Mouse (Mus musculus) frontal cortex, postnatal 25 days (tissue): Measurements from ENCODE around the gene Luc7l3.

Experiments
- DNase-seq, 2 experiments: peaks; one replicate each; pipeline ENCODE4 v3.0.0; 2022; ENCODE audit warnings: low spot score in 2 of 2

The Luc7l3 gene

GRCm38 (mm10) chr11:94261585-94262370 lies 60.0 kb downstream of the Luc7l3 start:
- no peak for DNase-seq

DNA sequence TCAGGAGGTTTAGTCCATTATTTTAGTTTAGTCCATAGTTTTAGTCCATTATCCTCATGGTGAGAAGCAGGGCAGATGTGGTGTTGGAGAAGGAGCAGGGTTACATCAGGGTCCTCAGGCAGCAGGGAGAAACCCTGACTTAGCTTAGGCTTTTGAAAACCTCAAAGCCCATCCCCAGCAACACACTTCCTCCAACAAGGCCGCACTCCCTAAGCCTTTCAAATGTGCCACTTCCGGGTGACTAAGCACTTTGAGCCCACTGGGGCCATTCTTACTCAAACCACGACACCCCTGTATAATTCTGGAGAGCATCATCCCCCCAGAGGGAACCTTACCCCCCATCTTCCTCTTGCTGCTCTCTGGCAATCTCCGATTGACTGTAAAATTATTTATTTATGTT lies 62.0 kb downstream of the Luc7l3 start:
- no peak for DNase-seq

- DNase-seq, result no peak
These were observed 63.8 kb downstream of the Luc7l3 start for GRCm38 (mm10) chr11:94257987-94258386.

GRCm38 (mm10) chr11:94255733-94256132 lies 66.1 kb downstream of the Luc7l3 start:
- no peak for DNase-seq

DNA sequence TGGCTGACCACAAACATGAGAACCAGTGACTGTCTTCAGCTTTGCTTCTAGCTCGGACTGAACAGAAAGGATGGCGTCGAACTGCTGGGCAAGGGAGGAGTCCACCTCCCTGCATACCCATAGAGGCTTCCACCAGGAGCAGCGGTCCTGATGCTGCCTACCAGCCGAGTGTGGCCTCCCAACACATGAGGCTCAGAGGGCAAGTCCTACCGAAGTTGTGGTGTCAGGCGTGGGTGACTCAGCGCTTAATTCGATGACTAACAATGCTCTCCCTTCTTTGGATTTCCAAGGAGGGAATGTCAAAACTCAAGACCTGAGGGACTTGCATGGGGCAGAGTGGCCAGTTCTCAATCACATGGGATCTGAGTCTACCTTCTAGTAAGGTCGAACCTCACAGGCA lies 68.1 kb downstream of the Luc7l3 start:
- DNase-seq, result no peak

- no peak for DNase-seq
These were observed 68.6 kb downstream of the Luc7l3 start for GRCm38 (mm10) chr11:94253156-94253555.

DNA sequence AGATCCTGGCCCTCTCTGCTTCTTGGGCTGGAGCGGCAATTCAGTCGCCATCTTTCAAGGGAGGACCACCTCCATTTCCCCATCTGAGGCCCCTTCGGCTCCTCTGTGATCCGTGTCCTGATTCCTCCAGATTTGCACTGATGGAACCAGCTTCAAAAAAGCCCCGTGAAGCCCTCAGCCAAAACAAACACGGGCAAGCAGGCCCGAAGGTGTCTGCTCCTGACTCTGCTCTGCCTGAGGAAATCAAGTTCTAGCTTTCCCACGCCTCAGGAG lies 75.1 kb downstream of the Luc7l3 start:
- DNase-seq, result no peak

DNA sequence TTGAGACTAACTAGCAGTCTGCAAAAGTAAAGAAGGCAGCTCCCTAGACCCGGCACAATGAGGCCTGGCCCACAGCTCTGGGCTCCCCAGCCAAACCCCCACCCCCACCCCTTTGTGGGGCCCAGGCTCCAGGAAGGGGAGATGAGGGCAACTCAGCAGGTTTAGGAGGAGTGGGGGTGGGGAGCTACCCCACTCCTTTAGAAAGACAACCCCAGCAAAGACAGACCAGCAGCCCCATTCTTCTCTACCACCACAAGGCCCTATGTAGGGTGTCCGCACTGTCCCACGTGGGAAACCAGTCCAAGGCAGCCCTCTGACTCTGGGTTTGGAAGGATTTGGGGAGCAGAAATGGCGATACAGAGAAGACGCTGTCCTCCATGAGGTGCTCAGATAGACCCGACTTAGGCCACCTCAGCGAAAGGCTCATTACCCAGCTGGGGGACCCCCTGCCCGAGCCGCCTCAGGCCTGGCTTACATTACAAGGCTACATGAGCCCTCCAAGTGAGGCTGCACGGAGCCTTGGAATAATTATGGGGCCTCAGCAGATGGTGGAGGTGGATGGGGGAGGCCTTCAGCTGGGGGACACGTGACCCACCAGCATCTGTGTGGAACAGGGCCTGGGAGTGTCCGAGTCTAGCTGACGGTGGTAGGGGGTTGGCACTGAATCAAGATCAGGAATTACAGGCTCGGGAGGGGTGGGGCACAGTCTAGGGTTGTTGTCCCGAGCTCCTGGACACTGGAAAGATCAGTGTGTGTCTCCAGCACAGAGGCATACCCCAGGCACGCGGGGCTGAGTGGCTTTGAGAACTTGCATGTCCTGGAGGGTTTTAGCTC lies 75.6 kb downstream of the Luc7l3 start, which contains the start of gene Wfikkn2:
TSS of gene Wfikkn2 (minus strand) at position 51 of the 834 bp plus-strand sequence.
- DNase-seq, result no peak

GRCm38 (mm10) chr11:94244385-94244784 lies 77.4 kb downstream of the Luc7l3 start:
- no peak for DNase-seq

GRCm38 (mm10) chr11:94243422-94244180 lies 78.2 kb downstream of the Luc7l3 start:
- no peak for DNase-seq

- DNase-seq, result no peak
These were observed 78.9 kb downstream of the Luc7l3 start for GRCm38 (mm10) chr11:94242760-94243421.

DNA sequence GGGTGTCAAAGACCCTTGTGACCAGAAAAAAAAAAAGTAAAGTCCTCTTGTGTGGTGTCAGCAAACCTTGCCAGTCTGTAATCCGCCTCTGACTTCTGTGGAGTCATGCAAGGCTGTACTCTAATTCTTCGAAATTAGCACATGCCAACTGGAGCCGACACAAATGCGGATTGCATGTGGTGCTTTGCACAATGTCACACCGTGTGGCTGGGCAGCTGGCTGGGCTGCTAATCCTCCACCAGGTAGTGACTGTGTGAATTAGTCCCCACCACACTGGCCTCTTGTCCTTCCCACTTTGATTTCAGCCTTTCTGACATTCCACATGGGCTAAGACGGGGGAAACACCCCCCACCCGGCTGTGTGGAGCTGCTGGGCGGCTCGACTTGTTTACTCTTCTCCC lies 82.1 kb downstream of the Luc7l3 start:
- DNase-seq, result no peak

GRCm38 (mm10) chr11:94238786-94239185 lies 83.0 kb downstream of the Luc7l3 start:
- DNase-seq, result no peak
